Mouse (Mus musculus) spleen, adult 18-20 months (tissue): ENCODE results near the gene Gabarap.
"Not testable (repeated sequence)": the region's sequence is repeated elsewhere in the genome, so short reads cannot be mapped to it uniquely, and the experiment has no call there.

Experiments used
- DNase-seq, 2 experiments: peaks; one replicate each; pipeline ENCODE4 v3.0.0; 2022; ENCODE audit warnings: mixed read lengths in 2 of 2

The Gabarap gene

DNA sequence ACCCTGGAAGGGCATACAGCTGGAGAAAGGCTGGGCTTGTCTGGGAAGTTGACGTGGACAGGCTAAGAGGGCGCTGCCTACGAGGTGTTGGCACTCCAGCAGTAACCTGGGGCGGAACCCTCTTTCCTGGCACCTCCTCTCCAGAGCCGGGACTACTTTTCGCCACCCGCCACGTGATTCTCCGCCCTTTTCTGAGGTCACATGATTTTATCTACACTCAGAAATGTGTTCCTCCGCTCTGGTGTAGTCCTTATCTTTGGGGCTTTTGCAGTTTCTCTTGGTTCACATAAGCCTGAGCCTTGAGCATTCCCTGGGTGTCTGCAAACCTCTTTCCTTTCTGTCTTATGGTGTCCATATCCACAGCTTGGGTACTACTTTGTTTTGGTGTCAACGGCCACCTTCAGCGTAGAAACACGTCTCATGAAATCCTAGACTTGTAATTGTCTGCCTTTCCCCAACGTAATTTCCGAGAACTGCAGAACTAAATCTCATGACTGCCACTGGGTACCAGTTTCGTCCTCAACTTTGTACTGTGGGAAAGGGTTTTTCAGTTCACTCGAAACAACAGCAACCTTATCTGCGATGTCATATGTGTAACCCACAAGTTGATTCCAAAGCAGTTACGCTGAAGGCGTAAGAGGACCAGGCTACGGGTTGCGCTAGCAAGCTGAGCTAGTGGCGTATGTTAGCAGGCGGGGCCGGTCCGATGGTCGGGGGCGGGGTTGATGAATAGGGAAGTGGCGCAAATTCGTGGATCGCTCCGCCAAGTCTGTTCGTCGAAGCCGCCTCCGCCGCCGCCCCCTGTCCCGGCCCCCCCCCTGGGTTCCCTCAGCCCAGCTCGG, at the start of gene Gabarap:
Gabarap (plus strand) TSS at position 294 of the 842 bp plus-strand sequence.
- DNase-seq, result peak; percentile 91 to 93

GRCm38 (mm10) chr11:69945216-69945615, 45.7 kb upstream of the Gabarap start:
- DNase-seq, result no peak

DNA sequence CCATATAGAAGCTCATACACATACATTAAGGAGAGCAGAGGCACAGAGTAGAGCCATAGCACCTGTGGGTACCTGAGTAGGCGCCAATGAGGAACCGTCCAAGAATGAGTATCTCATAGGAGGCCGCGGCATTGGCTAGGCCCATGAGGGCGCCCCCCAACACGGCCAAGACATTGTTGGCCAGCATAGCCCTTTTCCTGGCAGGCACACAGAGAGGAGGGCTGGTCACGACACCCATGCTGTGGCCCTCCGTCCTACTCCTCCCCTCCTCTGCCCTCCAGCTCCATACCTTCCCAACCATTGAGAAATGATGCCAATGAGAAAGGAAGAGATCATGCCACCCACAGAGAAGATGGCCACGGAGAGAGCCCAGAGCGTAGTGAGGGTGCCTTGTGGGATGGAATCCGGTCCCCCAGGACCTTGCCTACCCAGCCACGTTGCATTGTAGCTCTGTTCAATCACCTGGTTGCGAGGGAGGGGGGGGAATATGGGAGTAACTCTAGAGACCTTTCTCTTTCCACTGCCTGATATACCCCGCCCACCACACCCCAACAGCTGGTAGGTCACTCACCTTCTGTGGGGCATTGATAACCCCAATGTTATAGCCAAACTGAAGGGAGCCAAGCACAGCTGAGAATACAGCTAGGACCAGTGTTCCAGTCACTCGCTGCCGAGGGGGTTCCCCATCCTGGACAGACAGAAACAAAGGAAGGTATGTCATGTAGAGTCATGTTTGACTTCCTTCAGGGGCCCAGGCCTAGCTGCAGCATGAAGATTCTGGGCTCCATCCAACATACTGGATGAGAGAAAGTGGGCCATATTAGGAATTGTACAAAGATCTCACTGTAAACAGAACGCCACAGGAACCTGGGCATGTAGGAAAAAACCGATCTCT, 44.7 kb upstream of the Gabarap start:
- DNase-seq, result no peak

DNA sequence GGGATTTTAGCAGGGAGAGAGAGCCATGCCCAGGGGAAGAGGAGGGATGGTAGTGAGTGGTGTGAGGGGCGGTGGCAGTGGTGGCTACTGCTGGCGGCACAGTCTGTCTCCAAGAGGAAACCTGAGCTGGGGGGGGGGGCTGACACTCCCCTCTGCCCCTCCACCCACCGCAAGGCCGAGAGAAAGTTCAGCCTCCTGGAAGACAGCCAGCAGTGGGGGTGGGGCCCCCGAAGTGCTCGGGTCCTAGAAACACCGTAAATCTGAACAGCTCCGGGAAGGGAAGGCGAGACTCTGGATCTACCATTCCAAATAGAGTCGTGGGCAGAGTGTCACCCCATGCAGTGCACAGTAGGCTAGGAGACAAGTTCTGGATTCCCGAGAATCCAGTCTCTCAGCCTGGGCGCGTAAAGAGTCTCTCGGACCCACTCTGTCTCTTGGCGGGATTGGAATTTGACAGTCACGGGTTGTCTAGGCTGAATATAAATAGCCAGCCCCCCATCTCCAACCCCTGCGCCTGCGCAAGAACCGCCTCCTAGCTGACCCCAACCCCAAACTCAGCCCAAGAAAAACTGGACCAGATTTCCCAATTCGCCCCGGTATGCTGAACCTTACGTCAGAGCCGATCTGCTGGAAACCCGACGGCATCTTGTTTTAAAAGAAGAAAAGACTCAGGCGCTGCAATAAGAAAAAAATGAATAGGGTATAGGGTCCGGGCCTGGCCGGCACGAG, 43.4 kb upstream of the Gabarap start:
- no peak for DNase-seq

DNA sequence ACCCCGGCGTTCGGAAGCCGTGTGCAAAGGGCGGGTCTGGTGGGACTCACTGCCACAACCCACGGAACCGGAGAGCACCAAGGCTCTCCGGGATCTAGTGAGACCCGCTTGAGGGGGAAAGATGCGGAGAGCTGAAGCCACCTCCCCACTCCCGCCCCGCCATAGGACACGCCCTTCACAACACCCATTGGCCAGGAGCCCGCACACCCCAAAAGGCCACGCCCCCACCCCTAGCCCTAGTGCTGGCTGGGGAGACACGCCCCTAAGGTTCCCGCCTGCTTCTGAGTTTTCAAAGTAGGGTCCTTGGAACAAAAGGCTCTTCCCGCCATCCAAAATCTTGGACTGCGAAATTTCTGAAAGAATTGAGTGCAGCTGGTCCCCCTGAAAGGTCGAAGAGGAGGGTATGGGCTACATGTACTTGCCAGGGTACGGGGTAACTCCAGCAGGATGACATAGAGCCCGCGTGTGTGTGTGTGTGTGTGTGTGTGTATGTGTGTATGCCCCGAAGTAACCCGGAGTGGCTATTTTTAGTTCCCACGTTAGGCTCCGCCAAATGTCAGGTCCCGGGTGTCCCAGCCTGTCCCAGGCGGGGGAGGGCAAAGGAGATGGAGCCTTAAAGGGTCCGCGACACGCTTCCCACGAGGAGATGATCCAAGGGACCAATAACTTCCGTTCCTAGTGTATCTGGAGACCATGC, 42.7 kb upstream of the Gabarap start, which contains the start of gene Slc2a4:
Slc2a4 (minus strand) TSS at position 123 of the 697 bp plus-strand sequence.
- DNase-seq, result peak; percentile 74 to 80

DNA sequence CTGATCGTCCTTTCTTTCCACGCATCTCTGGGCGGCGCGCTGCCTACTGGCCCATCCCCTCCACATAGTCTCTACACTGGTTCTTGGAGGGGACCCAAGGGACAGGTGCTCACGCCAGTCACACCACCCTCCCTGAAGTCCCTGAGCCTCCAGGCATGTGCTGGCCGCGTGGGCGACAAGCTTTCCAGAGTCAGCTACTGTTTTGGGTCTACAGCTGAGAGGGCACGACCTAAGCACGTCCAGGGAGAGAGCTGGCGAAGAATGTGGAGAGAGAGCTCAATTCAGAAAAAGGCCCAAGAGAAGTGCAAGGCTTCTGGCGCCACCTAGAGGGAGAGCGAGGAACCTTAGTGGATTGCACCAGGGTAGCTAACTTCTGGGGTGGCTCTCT, 42.2 kb upstream of the Gabarap start:
- peak; percentile 67 to 85 for DNase-seq

- DNase-seq, result no peak
Measured at GRCm38 (mm10) chr11:69950807-69951459, 40.0 kb upstream of the Gabarap start.

DNA sequence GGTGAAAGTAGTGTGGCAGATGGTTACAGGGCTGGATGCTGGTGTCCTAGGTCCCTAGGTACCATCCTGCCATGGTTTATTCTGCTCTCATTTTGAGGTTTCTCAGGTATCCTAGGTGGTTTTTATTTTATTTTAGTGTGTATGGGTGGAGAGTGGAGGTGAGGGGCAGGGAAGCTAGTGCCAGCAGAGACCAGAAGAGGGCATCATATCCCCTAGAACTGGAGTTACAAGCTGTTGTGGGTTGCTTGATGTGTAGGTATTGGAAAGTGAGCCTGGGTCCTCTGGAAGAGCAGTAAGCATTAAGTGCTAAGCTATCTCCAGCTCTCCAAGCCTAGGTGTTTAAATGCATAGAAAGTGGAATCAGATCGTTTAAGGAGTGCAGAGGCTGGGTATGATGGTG, 38.7 kb upstream of the Gabarap start:
- DNase-seq, result no peak

DNA sequence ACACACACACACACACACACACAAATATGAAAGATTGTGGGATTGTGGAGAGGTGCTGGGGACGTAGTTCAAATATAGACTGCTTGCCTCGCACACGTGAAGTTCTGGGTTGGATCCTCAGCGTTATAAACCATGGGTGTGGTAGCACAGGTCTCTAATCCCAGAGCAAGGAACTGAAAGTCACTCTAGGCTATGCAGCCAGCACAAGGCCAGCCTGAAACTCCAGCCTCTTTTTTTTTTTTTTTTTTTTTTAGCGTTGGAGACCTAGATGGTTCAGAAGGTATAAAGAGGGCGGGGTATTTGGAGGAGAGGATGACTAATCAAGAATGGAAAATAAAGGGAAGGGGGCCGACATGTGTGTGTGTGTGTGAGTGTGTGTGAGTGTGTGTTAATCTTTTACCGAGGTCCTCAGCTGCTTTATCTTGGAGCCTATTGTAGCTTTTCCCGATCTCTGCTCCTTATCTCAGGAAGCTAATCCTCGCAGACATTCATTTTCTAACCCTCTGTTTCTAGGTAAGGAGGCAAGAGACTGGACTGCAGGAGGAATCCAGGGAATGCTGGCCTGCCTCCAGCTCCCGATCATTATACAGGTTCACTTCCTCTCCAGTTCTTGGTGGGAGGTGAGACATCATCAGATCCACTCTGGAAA, 37.6 kb upstream of the Gabarap start:
- DNase-seq, result no peak

DNA sequence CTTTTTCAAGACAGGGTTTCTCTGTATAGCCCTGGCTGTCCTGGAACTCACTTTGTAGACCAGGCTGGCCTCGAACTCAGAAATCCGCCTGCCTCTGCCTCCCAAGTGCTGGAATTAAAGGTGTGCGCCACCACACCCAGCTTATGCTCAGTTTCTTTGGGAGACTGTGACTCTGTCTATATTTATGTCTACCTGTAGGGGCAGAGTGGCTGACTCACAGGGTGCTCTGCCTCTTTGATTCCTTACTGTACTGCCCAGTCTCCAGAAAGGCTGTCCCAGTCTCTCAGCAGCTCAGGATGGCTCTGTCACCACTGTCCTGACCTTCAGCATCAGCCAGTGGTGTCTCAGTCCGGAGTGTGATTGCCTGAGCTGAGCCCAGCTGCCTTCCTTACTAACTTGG, 35.3 kb upstream of the Gabarap start:
- not testable (repeated sequence) for DNase-seq

DNA sequence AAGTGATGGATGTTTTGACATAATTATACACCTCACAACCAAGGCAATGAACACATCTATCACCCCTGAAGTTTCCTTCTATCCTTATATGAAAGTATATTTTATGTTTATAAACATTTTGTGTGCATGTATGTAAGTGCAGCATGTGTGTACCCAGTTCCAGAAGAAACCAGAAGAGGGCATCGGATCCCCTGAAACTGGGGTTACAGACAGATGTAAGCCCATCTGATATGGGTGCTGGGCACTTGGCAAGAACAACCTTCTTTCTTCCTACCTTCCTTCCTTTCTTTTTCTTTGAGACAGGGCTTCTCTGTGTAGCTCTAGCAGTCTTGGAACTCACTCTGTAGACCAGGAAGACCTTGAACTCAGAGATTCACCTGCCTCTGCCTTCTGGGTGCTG, 34.7 kb upstream of the Gabarap start:
- no peak for DNase-seq

DNA sequence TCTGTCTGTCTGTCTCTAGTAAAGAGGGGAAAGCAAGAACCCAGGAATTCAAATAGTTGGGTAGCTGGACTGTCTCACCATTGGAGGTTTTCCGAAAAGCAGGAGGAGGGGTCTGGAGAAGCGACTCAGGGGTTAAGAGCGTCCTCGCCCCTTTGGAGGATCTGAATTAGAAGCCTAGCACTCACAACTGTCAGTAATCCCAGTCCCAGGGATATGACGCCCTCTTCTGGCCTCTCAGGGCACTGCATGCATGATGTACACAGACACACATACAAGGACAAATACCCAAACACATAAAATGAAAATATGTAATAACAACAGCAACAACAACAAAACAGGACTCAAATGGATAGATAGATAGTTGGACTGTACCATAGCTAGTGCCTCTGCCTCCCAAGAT, 30.3 kb upstream of the Gabarap start:
- DNase-seq, result no peak

DNA sequence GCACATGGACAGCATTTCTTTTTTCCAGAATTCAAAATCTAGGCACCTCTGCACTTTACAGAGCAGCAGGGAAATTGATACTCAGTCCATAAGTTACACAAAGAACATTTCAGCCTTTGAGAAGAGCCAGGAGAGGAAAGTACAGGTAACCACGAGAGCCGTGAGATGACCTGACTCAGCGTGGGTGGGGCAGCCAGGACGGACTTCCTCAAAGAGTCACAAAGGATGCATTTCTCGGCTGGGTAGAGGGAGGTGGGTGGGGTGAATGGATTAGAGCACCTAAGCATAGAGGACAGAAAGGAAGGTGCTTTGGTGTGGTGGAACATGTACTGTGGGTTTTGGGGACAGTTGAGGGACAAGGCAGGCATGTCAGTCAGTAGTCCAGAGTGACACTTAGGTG, 29.1 kb upstream of the Gabarap start:
- DNase-seq, result no peak

DNA sequence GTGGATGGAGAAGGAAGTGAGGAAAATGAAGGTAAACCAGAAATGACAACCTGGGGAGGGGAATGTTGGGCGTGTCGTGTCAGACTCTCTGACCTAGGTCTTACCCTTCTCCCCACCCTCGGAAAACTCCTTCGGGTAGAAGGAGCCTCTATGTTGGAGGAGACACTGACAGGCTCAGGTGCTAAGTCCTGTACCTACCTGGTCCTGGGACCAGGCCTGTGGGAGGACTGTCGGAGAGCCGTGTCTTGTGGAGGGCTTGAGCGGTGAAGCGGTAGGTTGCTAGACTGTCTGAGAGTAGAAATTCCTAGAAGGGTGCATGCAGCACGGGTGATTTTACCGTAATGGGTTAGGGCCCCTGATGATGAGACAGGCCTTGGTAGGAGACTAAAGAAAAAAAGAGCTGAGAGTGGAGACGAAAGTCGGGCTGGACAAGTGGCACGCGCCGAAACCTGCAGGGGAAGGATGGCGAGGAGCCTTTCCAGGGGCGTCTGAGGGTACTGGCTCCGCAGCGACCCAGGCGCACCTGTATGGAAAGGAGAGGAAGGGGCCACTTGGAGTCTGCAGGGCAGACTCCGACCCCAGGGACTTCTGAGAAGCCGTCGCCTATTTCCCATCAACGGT, 26.2 kb upstream of the Gabarap start, which contains the start of gene Cldn7:
Cldn7 (plus strand) TSS at position 130 of the 621 bp plus-strand sequence.
- DNase-seq, result no peak

DNA sequence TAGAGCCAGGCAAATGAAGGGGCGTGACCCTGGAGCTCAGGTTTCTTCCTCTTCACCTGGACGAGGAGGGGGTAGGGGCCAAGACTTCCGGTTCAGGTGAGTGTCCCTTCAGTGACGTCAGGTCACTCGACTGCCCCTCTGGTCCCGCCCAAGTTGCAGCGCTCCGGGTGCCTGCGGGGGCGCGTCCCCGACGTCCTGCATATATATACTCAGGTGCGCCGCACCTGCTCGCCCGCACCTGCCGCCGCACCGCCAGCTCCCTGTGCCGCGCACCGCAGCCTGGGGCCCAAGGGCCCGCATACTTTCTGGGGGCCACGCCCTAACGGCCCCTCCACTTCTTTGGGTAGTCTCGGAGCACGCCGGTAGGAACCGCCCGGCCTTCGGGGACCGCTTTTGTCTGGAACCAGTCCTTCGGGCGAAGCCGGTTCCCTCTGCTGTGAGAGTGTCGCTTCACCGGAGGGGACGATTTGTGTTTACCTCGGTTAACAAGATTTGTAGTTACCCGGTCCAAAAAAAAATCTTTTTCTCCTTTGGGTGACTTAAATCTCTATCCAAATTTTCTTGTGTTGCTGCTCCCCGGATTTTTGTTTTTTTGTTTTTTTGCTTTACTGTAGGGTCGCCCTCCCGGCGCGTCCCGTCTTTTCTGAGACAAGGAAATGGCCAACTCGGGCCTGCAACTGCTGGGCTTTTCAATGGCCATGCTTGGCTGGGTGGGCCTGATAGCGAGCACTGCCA, 25.5 kb upstream of the Gabarap start:
- DNase-seq, result no peak

- peak in 1 of 2 experiments; percentile 28 for DNase-seq
Measured at GRCm38 (mm10) chr11:69966006-69966859, 24.7 kb upstream of the Gabarap start.

DNA sequence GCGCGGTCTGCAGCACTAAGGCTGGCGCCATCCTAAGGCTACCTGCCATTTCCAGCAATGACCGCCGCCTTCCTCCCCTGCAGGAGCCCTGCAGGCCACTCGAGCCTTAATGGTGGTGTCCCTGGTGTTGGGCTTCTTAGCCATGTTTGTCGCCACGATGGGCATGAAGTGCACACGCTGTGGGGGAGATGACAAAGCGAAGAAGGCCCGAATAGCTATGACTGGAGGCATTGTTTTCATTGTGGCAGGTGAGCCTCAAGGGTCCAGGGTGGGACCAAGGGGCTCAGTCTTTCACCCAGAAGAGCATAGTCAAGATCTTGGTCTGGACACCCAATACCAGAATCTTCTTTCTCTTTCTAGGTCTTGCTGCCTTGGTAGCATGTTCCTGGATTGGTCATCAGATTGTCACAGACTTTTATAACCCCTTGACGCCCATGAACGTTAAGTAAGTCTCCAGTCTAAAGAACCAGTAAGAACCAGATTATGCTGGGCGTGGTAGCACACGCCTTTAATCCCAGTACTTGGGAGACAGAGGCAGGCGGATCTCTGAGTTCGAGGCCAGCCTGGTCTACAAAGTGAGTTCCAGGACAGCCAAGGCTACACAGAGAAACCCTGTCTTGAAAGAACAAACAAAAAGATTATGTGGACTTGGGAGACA, 24.0 kb upstream of the Gabarap start:
- no peak for DNase-seq

GRCm38 (mm10) chr11:69968793-69969192, 22.1 kb upstream of the Gabarap start:
- no peak for DNase-seq
